Mouse (Mus musculus) spleen, adult 2 months (tissue): ENCODE results near the gene Trim65.

Experiments used
- CTCF ChIP-seq: fragments of 200-500 bp; IDR thresholded peaks from 2 replicates; pipeline ENCODE4 v1.5.1; 2011; ENCODE audit warnings: mild to moderate bottlenecking, inconsistent platforms; ENCODE audit not compliant: insufficient read depth, insufficient read length, insufficient replicate concordance; ENCODE audit errors: extremely low read depth
- POLR2A ChIP-seq: fragments of 200-500 bp; IDR thresholded peaks from 2 replicates; pipeline ENCODE4 v1.6.1; 2011; ENCODE audit warnings: low read depth, low read length, inconsistent platforms

DNA sequence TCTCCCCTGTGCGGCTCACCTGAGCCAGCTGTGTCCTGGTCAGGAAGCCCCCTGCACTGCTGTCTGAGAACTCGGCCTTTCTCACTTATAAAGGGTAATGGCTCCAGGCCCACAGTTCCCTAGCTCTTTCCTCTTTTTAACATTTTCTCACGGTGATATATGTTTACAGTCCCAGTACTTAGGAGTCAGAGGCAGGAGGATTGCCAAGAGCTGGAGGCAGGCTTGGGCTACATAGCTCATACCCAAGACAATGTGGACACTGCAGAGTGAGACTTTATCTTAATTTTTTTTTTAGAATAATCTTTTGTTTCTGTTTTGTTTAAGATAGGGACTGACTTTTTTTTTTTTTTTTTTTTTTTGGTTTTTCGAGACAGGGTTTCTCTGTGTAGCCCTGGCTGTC lies 28.5 kb downstream of the Trim65 start:
- TF ChIP-seq CTCF = no peak
- TF ChIP-seq POLR2A = no peak
